Mouse (Mus musculus): ENCODE results near the gene Fam89a. TPM values are rescaled to one million over a fixed set of nuclear protein-coding genes. Genes with fewer than 3 reads are reported as not detected.

Fam89a gene
- total and polyA plus RNA-seq, 2 experiments from 2014 or later, result 0.26 to 1.2 TPM

- no peaks in the 10 kb centered on the region for H3K27me3 ChIP-seq (ENCODE audit: insufficient read depth, low read length)
- H3K36me3 ChIP-seq (ENCODE audit: insufficient read depth, low read length), result peaks cover 16% of the 10 kb centered on the region
- H3K27ac ChIP-seq (ENCODE audit: low read depth, low read length), result no peak overlapping the region
- no peak overlapping the region for H3K4me2 ChIP-seq (ENCODE audit: low read depth, low read length, poor library complexity, severe bottlenecking)
- H3K9ac ChIP-seq (replicated peaks; ENCODE audit: low read length, poor library complexity, severe bottlenecking), result no peak overlapping the region
- no peaks in the 10 kb centered on the region for H3K9me3 ChIP-seq (ENCODE audit: low read length)
- ATAC-seq (ENCODE audit: low FRiP score) (no peak), DNase-seq (ENCODE audit: low spot score) (no peak)
- TF ChIP-seq CTCF (IDR thresholded peaks at IDR 0.05), result no peak
- no peak overlapping the region for H3K4me3 ChIP-seq (ENCODE audit: low read depth, low read length)
- peaks cover 19% of the 10 kb centered on the region; the same call in 1 of the 2 replicates for H3K4me1 ChIP-seq (ENCODE audit: insufficient read depth, low read length)
- WGBS, result 97% methylated on average over 7 of the region's 7 CpGs
Measured at GRCm38 (mm10) chr8:124724301-124724700, 27.3 kb downstream of the Fam89a start.

- under 1% methylated on average over 58 of the region's 59 CpGs for WGBS
- Histone ChIP-seq H3K9me3 (ENCODE audit: low read length) (no peaks in the 10 kb centered on the region), H3K27ac (ENCODE audit: low read depth, low read length) (peak within 1 kb of the TSS; percentile 74), H3K27me3 (ENCODE audit: insufficient read depth, low read length) (no peaks in the 10 kb centered on the region), H3K36me3 (ENCODE audit: insufficient read depth, low read length) (0 out of 2 replicates have a peak, but pooled peaks cover 2% of the 10 kb centered on the region), H3K4me3 (ENCODE audit: low read depth, low read length) (peak within 1 kb of the TSS; percentile 89), H3K9ac (replicated peaks; ENCODE audit: low read length, poor library complexity, severe bottlenecking) (peak within 1 kb of the TSS; percentile 89), H3K4me1 (ENCODE audit: insufficient read depth, low read length) (peaks cover 19% of the 10 kb centered on the region; the same call in 1 of the 2 replicates), H3K4me2 (ENCODE audit: low read depth, low read length, poor library complexity, severe bottlenecking) (peak within 1 kb of the TSS; percentile 82)
- DNase-seq (ENCODE audit: low spot score) (peak; percentile 99), ATAC-seq (ENCODE audit: low FRiP score) (peak; percentile 98)
- peak; percentile 49; the same call in 1 of the 2 replicates for TF ChIP-seq CTCF (IDR thresholded peaks at IDR 0.05)
Measured at GRCm38 (mm10) chr8:124721862-124722515, 29.6 kb downstream of the Fam89a start, which contains the start of the genes Ttc13 and Arv1. Gene Ttc13 (minus strand): TSS chr8:124721983. Gene Arv1 (plus strand): TSS chr8:124722139.

GRCm38 (mm10) chr8:124720938-124721861, 30.4 kb downstream of the Fam89a start:
- H3K27me3 ChIP-seq (ENCODE audit: insufficient read depth, low read length), result no peaks in the 10 kb centered on the region
- peak overlapping the region; percentile 89 for H3K9ac ChIP-seq (replicated peaks; ENCODE audit: low read length, poor library complexity, severe bottlenecking)
- DNase-seq (ENCODE audit: low spot score), result peak; percentile 5
- peak overlapping the region; percentile 89 for H3K4me3 ChIP-seq (ENCODE audit: low read depth, low read length)
- TF ChIP-seq CTCF (IDR thresholded peaks at IDR 0.05), result no peak
- H3K9me3 ChIP-seq (ENCODE audit: low read length), result no peaks in the 10 kb centered on the region
- 4% methylated on average over 29 of the region's 31 CpGs for whole genome bisulfite sequencing
- H3K4me1 ChIP-seq (ENCODE audit: insufficient read depth, low read length), result peaks cover 19% of the 10 kb centered on the region; the same call in 1 of the 2 replicates
- peak overlapping the region; percentile 67 for H3K27ac ChIP-seq (ENCODE audit: low read depth, low read length)
- peak; percentile 68 for ATAC-seq (ENCODE audit: low FRiP score)
- H3K4me2 ChIP-seq (ENCODE audit: low read depth, low read length, poor library complexity, severe bottlenecking), result peak overlapping the region; percentile 82
- H3K36me3 ChIP-seq (ENCODE audit: insufficient read depth, low read length), result 0 out of 2 replicates have a peak, but pooled peaks cover 2% of the 10 kb centered on the region

- no peaks in the 10 kb centered on the region for H3K27me3 ChIP-seq (ENCODE audit: insufficient read depth, low read length)
- no peak for ATAC-seq (ENCODE audit: low FRiP score)
- H3K27ac ChIP-seq (ENCODE audit: low read depth, low read length), result no peak overlapping the region
- no peak overlapping the region for H3K4me3 ChIP-seq (ENCODE audit: low read depth, low read length)
- H3K4me2 ChIP-seq (ENCODE audit: low read depth, low read length, poor library complexity, severe bottlenecking), result no peak overlapping the region
- H3K36me3 ChIP-seq (ENCODE audit: insufficient read depth, low read length), result 0 out of 2 replicates have a peak, but pooled peaks cover 2% of the 10 kb centered on the region
- DNase-seq (ENCODE audit: low spot score), result no peak
- H3K4me1 ChIP-seq (ENCODE audit: insufficient read depth, low read length), result peaks cover 19% of the 10 kb centered on the region; the same call in 1 of the 2 replicates
- no peaks in the 10 kb centered on the region for H3K9me3 ChIP-seq (ENCODE audit: low read length)
- WGBS, result 85% methylated on average over 7 of the region's 7 CpGs
- H3K9ac ChIP-seq (replicated peaks; ENCODE audit: low read length, poor library complexity, severe bottlenecking), result no peak overlapping the region
- TF ChIP-seq CTCF (IDR thresholded peaks at IDR 0.05), result peak; percentile 49
Measured at GRCm38 (mm10) chr8:124720133-124720532, 31.5 kb downstream of the Fam89a start.

- Histone ChIP-seq H3K9ac (replicated peaks; ENCODE audit: low read length, poor library complexity, severe bottlenecking) (no peak overlapping the region), H3K4me2 (ENCODE audit: low read depth, low read length, poor library complexity, severe bottlenecking) (no peak overlapping the region), H3K27me3 (ENCODE audit: insufficient read depth, low read length) (no peaks in the 10 kb centered on the region), H3K36me3 (ENCODE audit: insufficient read depth, low read length) (peaks cover 31% of the 10 kb centered on the region), H3K4me3 (ENCODE audit: low read depth, low read length) (no peak overlapping the region), H3K27ac (ENCODE audit: low read depth, low read length) (no peak overlapping the region), H3K4me1 (ENCODE audit: insufficient read depth, low read length) (peaks cover 7% of the 10 kb centered on the region; the same call in 1 of the 2 replicates), H3K9me3 (ENCODE audit: low read length) (no peaks in the 10 kb centered on the region)
- TF ChIP-seq CTCF (IDR thresholded peaks at IDR 0.05), result no peak
- no peak for DNase-seq (ENCODE audit: low spot score)
- ATAC-seq (ENCODE audit: low FRiP score), result no peak
- 95% methylated on average over 8 of the region's 8 CpGs for WGBS
Measured at GRCm38 (mm10) chr8:124715736-124716135, 35.9 kb downstream of the Fam89a start.
